Mouse (Mus musculus) cortical plate, adult 2 months (tissue): Measurements from ENCODE around the gene Usp48. TPM values are rescaled to one million over a fixed set of nuclear protein-coding genes. Genes with fewer than 3 reads are reported as not detected.

ENCODE experiments used
- H3K27ac ChIP-seq: fragments of 200-500 bp; 2 replicates; pipeline ENCODE4 v1.5.1; 2012; ENCODE audit warnings: low read length, control low read depth, inconsistent platforms; ENCODE audit not compliant: insufficient read depth
- H3K4me1 ChIP-seq: fragments of 200-500 bp; 2 replicates; pipeline ENCODE4 v1.6.1; 2011; ENCODE audit warnings: low read length; ENCODE audit not compliant: control insufficient read depth, insufficient read depth
- H3K4me3 ChIP-seq: fragments of 200-500 bp; 2 replicates; pipeline ENCODE4 v1.5.1; 2011; ENCODE audit warnings: mild to moderate bottlenecking, low read length, control low read depth; ENCODE audit not compliant: insufficient read depth
- CTCF ChIP-seq: fragments of 200-500 bp; IDR thresholded peaks from 2 replicates; pipeline ENCODE4 v1.5.1; 2011; ENCODE audit warnings: mild to moderate bottlenecking, control low read depth, low read length; ENCODE audit not compliant: insufficient read depth; ENCODE audit errors: extremely low read depth
- POLR2A ChIP-seq: fragments of 200-500 bp; IDR thresholded peaks from 2 replicates; pipeline ENCODE4 v1.6.1; 2011; ENCODE audit warnings: mild to moderate bottlenecking, low read length, control low read depth; ENCODE audit not compliant: insufficient read depth; ENCODE audit errors: extremely low read depth
- polyA plus RNA-seq: library from polyadenylated mRNA; depleted of rRNA; stranded (reverse); fragments of >200 nt; gene quantifications from 2 replicates; pipeline ENCODE4 v1.2.3, GENCODE M21; 2012

Gene Usp48
- polyA plus RNA-seq, 1 experiment: 147 TPM

- Histone ChIP-seq H3K4me3 (peak overlapping the region; percentile 62), H3K4me1 (peaks cover 12% of the 10 kb centered on the region), H3K27ac (peak overlapping the region; percentile 9; the same call in 1 of the 2 replicates)
- TF ChIP-seq CTCF (no peak), POLR2A (no peak)
These were observed 72.9 kb downstream of the Usp48 start for GRCm38 (mm10) chr4:137666283-137666957.

- H3K4me1 ChIP-seq: peaks cover 12% of the 10 kb centered on the region
- H3K4me3 ChIP-seq: peak overlapping the region; percentile 62
- peak overlapping the region; percentile 33 for H3K27ac ChIP-seq
- TF ChIP-seq POLR2A (no peak), CTCF (no peak)
These were observed 73.4 kb downstream of the Usp48 start for GRCm38 (mm10) chr4:137666958-137667345.

DNA sequence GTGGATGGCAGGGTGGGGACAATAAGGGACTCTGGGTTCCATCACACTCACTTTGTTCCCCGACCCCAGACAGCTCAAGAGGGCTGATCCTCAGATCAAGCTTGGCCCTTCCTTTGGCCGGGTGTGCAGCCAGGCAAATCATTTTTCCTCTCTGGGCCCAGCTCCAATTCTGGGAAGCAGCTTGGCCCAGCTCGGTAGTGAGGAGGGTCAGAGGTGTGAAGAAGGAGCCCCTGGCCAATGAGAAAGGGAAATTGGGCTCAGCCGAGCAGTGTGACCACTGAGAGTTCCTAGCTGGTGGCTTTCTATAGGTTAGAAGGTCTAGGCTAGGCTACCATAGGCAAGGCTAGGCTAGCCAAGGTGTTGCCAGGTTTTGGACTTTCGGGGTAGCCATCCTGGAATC lies 74.2 kb downstream of the Usp48 start:
- TF ChIP-seq POLR2A (no peak), CTCF (no peak)
- peak overlapping the region; percentile 62; the same call in 1 of the 2 replicates for H3K4me3 ChIP-seq
- peak overlapping the region; percentile 33 for H3K27ac ChIP-seq
- peaks cover 12% of the 10 kb centered on the region for H3K4me1 ChIP-seq

DNA sequence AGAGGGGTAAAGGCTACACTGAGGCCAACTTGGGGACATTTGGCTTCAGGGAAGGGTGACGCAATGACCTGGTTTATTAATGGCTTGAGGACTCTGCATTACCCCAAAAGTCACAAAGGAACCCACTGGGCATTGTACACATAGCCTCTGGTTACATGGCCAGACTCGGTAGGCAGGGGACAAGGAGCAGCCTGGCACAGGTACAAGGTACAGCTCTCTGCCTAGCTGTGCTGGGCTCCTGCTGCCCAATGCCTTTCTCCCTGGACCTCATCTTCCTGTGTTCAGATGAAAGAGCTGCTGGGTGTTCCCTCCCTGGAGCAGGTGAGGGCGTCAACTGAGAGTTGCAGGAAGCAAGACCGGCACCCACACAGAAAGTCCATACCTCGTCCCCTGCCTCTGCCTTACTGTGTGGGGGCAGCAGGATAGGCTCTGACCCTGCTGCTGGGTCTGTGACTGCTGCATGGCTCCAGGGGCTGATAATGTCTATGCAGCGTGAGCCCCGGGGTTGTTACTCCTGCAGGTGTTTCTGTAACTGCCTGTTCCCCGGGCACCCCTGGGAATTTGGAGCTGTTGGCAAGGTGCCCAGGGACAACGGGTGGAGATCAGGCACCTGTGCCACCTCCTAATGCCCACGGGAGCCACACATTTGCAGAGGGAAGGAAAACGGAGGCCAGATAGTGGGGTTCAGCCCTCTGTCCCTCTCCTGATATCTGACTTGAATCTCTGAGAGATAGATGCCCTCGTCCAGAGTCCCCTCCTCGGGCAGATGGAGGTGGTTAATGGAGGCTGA lies 78.4 kb downstream of the Usp48 start:
- Histone ChIP-seq H3K4me1 (peaks cover 9% of the 10 kb centered on the region), H3K4me3 (no peak overlapping the region), H3K27ac (no peak overlapping the region)
- TF ChIP-seq POLR2A (no peak), CTCF (no peak)

DNA sequence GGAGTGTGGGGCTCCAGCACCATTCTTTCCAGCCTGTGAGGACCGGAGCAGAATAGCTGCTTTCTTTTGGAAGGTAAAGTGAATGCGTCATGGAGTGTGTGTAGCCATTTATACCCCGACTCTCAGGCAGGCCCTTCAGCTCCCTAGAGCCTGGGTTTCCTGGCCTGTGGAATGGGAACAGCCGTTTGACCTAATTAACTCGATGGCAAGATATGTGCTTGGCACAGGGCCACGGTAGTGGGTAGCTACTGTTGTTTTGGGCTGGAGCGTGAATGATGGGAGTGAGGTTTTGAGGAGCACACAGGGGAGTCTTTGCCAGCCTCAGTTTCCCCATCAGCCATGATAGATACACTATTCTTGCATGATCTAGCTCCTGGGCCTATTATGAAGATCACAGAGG lies 82.0 kb downstream of the Usp48 start:
- no peak for TF ChIP-seq CTCF
- no peak for TF ChIP-seq POLR2A
- no peak overlapping the region for H3K27ac ChIP-seq
- H3K4me3 ChIP-seq: no peak overlapping the region
- peaks cover 21% of the 10 kb centered on the region for H3K4me1 ChIP-seq

GRCm38 (mm10) chr4:137676057-137676456 lies 82.5 kb downstream of the Usp48 start:
- TF ChIP-seq POLR2A (no peak), CTCF (peak; percentile 92)
- H3K27ac ChIP-seq: no peak overlapping the region
- H3K4me3 ChIP-seq: no peak overlapping the region
- peaks cover 25% of the 10 kb centered on the region for H3K4me1 ChIP-seq

DNA sequence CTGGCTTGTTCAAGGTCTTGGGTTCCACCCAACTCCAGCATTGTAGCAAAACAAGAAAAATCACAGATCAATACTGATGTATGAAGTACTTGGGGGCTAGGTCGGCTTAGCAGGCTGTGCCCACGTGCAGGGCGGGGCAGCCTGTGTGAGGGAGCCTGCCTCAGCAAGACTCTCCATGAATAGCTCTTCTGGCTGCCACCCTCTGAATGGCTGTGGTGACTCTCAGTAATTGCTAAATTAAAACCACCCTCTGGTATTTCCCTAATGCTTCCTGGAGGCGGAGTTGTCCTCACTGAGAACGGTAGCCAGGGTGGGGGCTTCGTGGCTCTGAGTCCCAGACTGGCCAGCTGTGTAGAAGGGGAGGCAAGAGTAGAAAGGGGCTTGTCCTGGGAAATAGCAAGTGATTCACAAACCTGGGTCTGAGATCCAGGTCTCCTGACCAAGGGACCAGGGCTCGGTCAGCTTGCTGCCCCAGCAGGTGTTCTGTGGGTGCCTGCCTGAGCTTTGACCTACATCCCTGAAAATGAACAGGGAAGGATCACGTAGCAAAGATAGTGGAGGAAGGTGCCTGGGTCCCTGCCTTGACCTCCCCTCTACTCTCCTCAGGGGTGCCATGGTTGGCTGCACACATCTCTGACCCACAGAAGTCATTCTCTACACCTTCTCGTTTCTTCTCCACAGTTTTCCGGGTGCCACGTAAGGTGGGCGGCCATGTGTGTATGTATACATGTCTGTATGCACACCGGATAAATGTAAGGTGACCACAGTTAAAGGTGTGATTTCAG lies 83.3 kb downstream of the Usp48 start:
- Histone ChIP-seq H3K4me1 (peaks cover 25% of the 10 kb centered on the region), H3K27ac (no peak overlapping the region), H3K4me3 (no peak overlapping the region)
- no peak for TF ChIP-seq POLR2A
- no peak for TF ChIP-seq CTCF

GRCm38 (mm10) chr4:137677906-137678305 lies 84.4 kb downstream of the Usp48 start:
- no peak overlapping the region for H3K4me3 ChIP-seq
- TF ChIP-seq CTCF: no peak
- no peak for TF ChIP-seq POLR2A
- peaks cover 30% of the 10 kb centered on the region for H3K4me1 ChIP-seq
- H3K27ac ChIP-seq: no peak overlapping the region

DNA sequence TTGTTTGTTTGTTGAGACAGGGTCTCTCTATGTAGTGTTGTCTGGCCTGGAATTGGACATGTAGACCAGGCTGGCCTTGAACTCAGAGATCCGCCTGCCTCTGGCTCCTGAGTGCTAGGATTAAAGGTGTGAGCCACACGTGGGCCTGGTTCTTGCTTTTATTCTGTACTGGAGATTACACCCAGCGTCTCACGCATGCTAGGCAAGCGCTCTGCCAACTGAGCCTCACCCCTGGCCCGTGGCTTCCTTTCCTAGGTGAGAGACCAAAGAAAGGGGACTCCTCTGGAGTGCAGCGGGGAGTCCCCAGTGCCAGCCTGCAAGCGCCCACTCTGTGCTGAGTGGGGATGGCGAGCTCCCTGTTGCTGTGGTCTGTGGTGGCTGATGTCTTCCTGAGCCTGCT lies 85.0 kb downstream of the Usp48 start:
- Histone ChIP-seq H3K27ac (no peak overlapping the region), H3K4me1 (peaks cover 28% of the 10 kb centered on the region)

More for the DNA sequence above, 85.0 kb downstream of the Usp48 start:
- TF ChIP-seq CTCF: no peak
- no peak for TF ChIP-seq POLR2A
- no peak overlapping the region for H3K4me3 ChIP-seq
